ENCODE assay signal across 8 mouse cellular contexts in the genomic region with DNA sequence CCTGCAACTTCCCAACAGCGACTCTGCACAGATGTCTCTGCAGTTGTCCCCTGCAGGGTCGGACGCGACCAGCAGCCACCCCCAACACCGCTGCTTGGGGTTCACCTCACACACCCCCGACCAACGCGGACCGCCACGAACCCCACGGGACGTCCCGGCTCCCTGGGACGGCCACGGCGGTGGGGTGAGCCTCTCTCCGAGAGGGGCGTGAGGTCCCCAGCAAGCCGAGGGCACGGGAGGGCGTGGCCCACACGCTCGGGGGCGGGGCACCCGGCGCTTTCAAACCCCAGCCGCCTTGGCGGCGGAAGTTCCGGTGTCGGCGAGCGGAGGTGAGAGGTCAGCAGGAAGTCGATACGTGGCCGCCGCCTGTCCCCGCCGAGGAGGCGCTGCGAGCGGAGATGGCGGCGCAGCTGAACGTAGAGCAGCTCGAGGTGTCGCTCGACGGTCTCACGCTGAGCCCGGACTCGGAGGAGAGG. TPM values are rescaled to one million over a fixed set of nuclear protein-coding genes. Genes with fewer than 3 reads are reported as not detected.
DNase-seq lines count a peak whose midpoint lies in the region; ATAC-seq and TF ChIP-seq lines count a peak whose summit lies in the region.

Gene Acbd3 (plus strand): TSS at position 340 of the 476 bp plus-strand sequence.

- peak within 1 kb of the TSS; percentile 87 for H3K27ac ChIP-seq in forebrain, postnatal 0 days (ENCODE audit: low read depth, low read length)
- H3K27ac ChIP-seq in lung, embryonic 15.5 days = peak within 1 kb of the TSS; percentile 89

- TF ChIP-seq CTCF in G1E (IDR thresholded peaks at IDR 0.05; ENCODE audit: low read depth, low read length) = no peak
- peak; percentile 53 for TF ChIP-seq CTCF in forebrain, postnatal 0 days (IDR thresholded peaks at IDR 0.05; ENCODE audit: low read depth)

- H3K27me3 ChIP-seq in G1E (ENCODE audit: insufficient read depth, low read length) = no peaks in the 10 kb centered on the region
- H3K27me3 ChIP-seq in forebrain, postnatal 0 days (ENCODE audit: insufficient read depth, low read length) = no peaks in the 10 kb centered on the region
- H3K27me3 ChIP-seq in lung, embryonic 15.5 days = no peaks in the 10 kb centered on the region

- WGBS in forebrain, postnatal 0 days = 1% methylated on average over 48 of the region's 52 CpGs
- WGBS in lung, embryonic 15.5 days = under 1% methylated on average over 50 of the region's 52 CpGs

- H3K4me1 ChIP-seq in G1E (ENCODE audit: insufficient read depth, low read depth, low read length) = peaks cover 70% of the 10 kb centered on the region
- H3K4me1 ChIP-seq in forebrain, postnatal 0 days (ENCODE audit: insufficient read depth) = peaks cover 22% of the 10 kb centered on the region; the same call in 1 of the 2 replicates
- peaks cover 31% of the 10 kb centered on the region for H3K4me1 ChIP-seq in lung, embryonic 15.5 days

- H3K36me3 ChIP-seq in G1E (replicated peaks) = peaks cover 2% of the 10 kb centered on the region
- no peaks in the 10 kb centered on the region for H3K36me3 ChIP-seq in forebrain, postnatal 0 days (ENCODE audit: insufficient read depth)
- no peaks in the 10 kb centered on the region for H3K36me3 ChIP-seq in lung, embryonic 15.5 days

- peak within 1 kb of the TSS; percentile 94 for H3K9ac ChIP-seq in forebrain, postnatal 0 days
- peak within 1 kb of the TSS; percentile 86 for H3K9ac ChIP-seq in lung, embryonic 15.5 days

- peak within 1 kb of the TSS; percentile 96 for H3K4me3 ChIP-seq in G1E (ENCODE audit: low read depth, low read length)
- peak within 1 kb of the TSS; percentile 98 for H3K4me3 ChIP-seq in forebrain, postnatal 0 days (ENCODE audit: low read depth, low read length)
- peak within 1 kb of the TSS; percentile 86 for H3K4me3 ChIP-seq in lung, embryonic 15.5 days

- peak within 1 kb of the TSS; percentile 82 for H3K4me2 ChIP-seq in forebrain, postnatal 0 days (ENCODE audit: low read depth)
- H3K4me2 ChIP-seq in lung, embryonic 15.5 days = peak within 1 kb of the TSS; percentile 72

- DNase-seq in G1E (ENCODE audit: low spot score) = peak; percentile 92
- peak; percentile 90 to 92 for DNase-seq in cerebellum, adult 18-20 months
- DNase-seq in forebrain, postnatal 0 days = peak; percentile 91
- DNase-seq in heart, postnatal 4 days = peak; percentile 95
- peak; percentile 82 to 87 for DNase-seq in layer of hippocampus, adult 8-10 months (ENCODE audit: low spot score in 2 of 2)
- DNase-seq in ovary, adult 18-20 months (ENCODE audit: low spot score) = peak; percentile 87
- peak; percentile 95 for DNase-seq in thymus, postnatal 0 days (ENCODE audit: low spot score)

- no peaks in the 10 kb centered on the region for H3K9me3 ChIP-seq in G1E (replicated peaks)
- no peaks in the 10 kb centered on the region for H3K9me3 ChIP-seq in forebrain, postnatal 0 days (ENCODE audit: low read length)
- no peaks in the 10 kb centered on the region for H3K9me3 ChIP-seq in lung, embryonic 15.5 days

- ATAC-seq in G1E (ENCODE audit: extremely low read depth, insufficient number of reproducible peaks, low FRiP score, poor library complexity, severe bottlenecking) = peak; percentile 58
- ATAC-seq in forebrain, postnatal 0 days = peak; percentile 96
- ATAC-seq in lung, embryonic 15.5 days (ENCODE audit: borderline replicate concordance, extremely low read depth, low FRiP score, low TSS enrichment) = peak; percentile 94

RNA-seq across cellular contexts. Expression of gene Acbd3, which starts in this region (rescaled TPM):
- 34.9 and 39.0 TPM in 2 replicates for total RNA-seq in G1E (2014; fragmentation: Nextera tagmentation)
- total RNA-seq in G1E (2017) = 47.7 and 57.1 TPM in 2 replicates
- polyA plus RNA-seq in G1E (2012) = 8.2 and 9.0 TPM in 2 replicates
- 27.9 and 37.6 TPM in 2 replicates for total RNA-seq in forebrain, postnatal 0 days (2014; rRNA removed)
- polyA plus RNA-seq in forebrain, postnatal 0 days (2015; fragmentation: Nextera tagmentation; extraction: Ambion mirVana) = 10.6 and 16.1 TPM in 2 replicates
- total RNA-seq in heart, postnatal 4 days (2021) = 10 to 100 TPM; 35.8 to 36.5 TPM
- total RNA-seq in layer of hippocampus, adult 8-10 months (2022) = 10 to 100 TPM; 32.5 to 36.3 (median 34.8) TPM
- 22.1 and 22.6 TPM in 2 replicates for polyA plus RNA-seq in lung, embryonic 15.5 days (2015; fragmentation: Nextera tagmentation; extraction: Ambion mirVana)
- polyA plus RNA-seq in thymus, postnatal 0 days (2015; fragmentation: Nextera tagmentation; extraction: Ambion mirVana) = 15.2 and 19.5 TPM in 2 replicates

Comparison
In these comparisons a context has a peak if more than half of its experiments do, and no peak if none do; other contexts are left out.
1. Peak in every context shown above with its lines: DNase-seq, ATAC-seq, H3K4me3 ChIP-seq and H3K27ac ChIP-seq.